Mouse (Mus musculus) CH12.LX (cell line): ENCODE results near the gene Uox. TPM values are rescaled to one million over a fixed set of nuclear protein-coding genes. Genes with fewer than 3 reads are reported as not detected.

Experiments
- DNase-seq: peaks from one replicate; pipeline ENCODE4 v3.0.0-alpha.2; 2013; ENCODE audit errors: extremely low read depth
- H3K27ac ChIP-seq: 2 replicates; pipeline ENCODE4 v1.5.1; 2012; ENCODE audit warnings: low read depth, mild to moderate bottlenecking, control low read depth, moderate library complexity; ENCODE audit not compliant: insufficient read depth
- H3K27me3 ChIP-seq: replicated peaks from 2 replicates; pipeline ENCODE3; 2012; ENCODE audit warnings: inconsistent platforms
- H3K36me3 ChIP-seq, 2 experiments: replicated peaks in 1 of 2; 2 replicates each; pipeline versions ENCODE3 to v1.6.1; 2012; ENCODE audit warnings: inconsistent platforms in 1 of 2, low read length in 1 of 2, mild to moderate bottlenecking in 1 of 2, mixed read lengths in 1 of 2, moderate library complexity in 1 of 2; ENCODE audit not compliant: control insufficient read depth in 1 of 2, insufficient read depth in 1 of 2
- H3K4me1 ChIP-seq, 2 experiments: 2 replicates each; pipeline ENCODE4 v1.6.1; 2012; ENCODE audit warnings: inconsistent platforms in 1 of 2, moderate library complexity in 1 of 2; ENCODE audit not compliant: insufficient read depth in 2 of 2, control insufficient read depth in 1 of 2
- H3K4me2 ChIP-seq: 2 replicates; pipeline ENCODE4 v1.6.1; 2012; ENCODE audit warnings: low read depth, mild to moderate bottlenecking, control low read depth; ENCODE audit not compliant: poor library complexity, insufficient read depth, severe bottlenecking
- H3K4me3 ChIP-seq, 3 experiments: fragments of 150-350 bp in 1 of 3; sonication (generic) in 1 of 3; replicated peaks in 1 of 3; 2 replicates each; pipeline versions ENCODE3 to v1.5.1; 2011 to 2012; ENCODE audit warnings: low read depth in 2 of 3, low read length in 2 of 3, mild to moderate bottlenecking in 2 of 3, moderate library complexity in 2 of 3, control low read depth in 1 of 3, improper control_type of control experiment in 1 of 3, inconsistent platforms in 1 of 3, mixed read lengths in 1 of 3; ENCODE audit not compliant: poor library complexity in 1 of 3
- H3K79me2 ChIP-seq: replicated peaks from 2 replicates; pipeline ENCODE4 v1.6.1; 2012; ENCODE audit warnings: mild to moderate bottlenecking, moderate library complexity; ENCODE audit not compliant: control insufficient read depth, poor library complexity, insufficient read depth, severe bottlenecking; ENCODE audit errors: extremely low read depth
- H3K9ac ChIP-seq: 2 replicates; pipeline ENCODE4 v1.6.1; 2012; ENCODE audit warnings: low read depth, mild to moderate bottlenecking, control low read depth, moderate library complexity; ENCODE audit not compliant: insufficient read depth
- H3K9me3 ChIP-seq: replicated peaks from 2 replicates; pipeline ENCODE3; 2012; ENCODE audit warnings: low read length, inconsistent platforms, mixed read lengths
- BHLHE40 ChIP-seq: IDR thresholded peaks from 2 replicates; pipeline ENCODE4 v1.6.1; 2011; ENCODE audit warnings: mild to moderate bottlenecking, low read depth, low read length, improper control_type of control experiment
- CHD1 ChIP-seq: IDR thresholded peaks from 2 replicates; pipeline ENCODE4 v1.6.1; 2012; ENCODE audit warnings: low read depth, low read length, improper control_type of control experiment, inconsistent platforms
- CTCF ChIP-seq, 2 experiments: IDR thresholded peaks in 1 of 2; conservative IDR thresholded peaks in 1 of 2; 2 replicates each; pipeline ENCODE4 v1.5.1; 2011 to 2012; ENCODE audit warnings: low read depth in 2 of 2, low read length in 2 of 2, improper control_type of control experiment in 1 of 2, inconsistent platforms in 1 of 2, mild to moderate bottlenecking in 1 of 2, moderate library complexity in 1 of 2
- MXI1 ChIP-seq: IDR thresholded peaks from 2 replicates; pipeline ENCODE4 v1.6.1; 2011; ENCODE audit warnings: mild to moderate bottlenecking, low read depth, low read length, improper control_type of control experiment
- POLR2A ChIP-seq: IDR thresholded peaks from 2 replicates; pipeline ENCODE4 v1.6.1; 2011; ENCODE audit warnings: low read depth, mild to moderate bottlenecking, improper control_type of control experiment, low read length
- POLR2AphosphoS2 ChIP-seq: IDR thresholded peaks from 2 replicates; pipeline ENCODE4 v1.6.1; 2011; ENCODE audit warnings: low read depth, low read length, improper control_type of control experiment
- RAD21 ChIP-seq: IDR thresholded peaks from 2 replicates; pipeline ENCODE4 v1.6.1; 2011; ENCODE audit warnings: low read depth, mild to moderate bottlenecking, low read length, improper control_type of control experiment, moderate library complexity
- RCOR1 ChIP-seq: conservative IDR thresholded peaks from 2 replicates; pipeline ENCODE4 v1.6.1; 2012; ENCODE audit warnings: low read depth, mild to moderate bottlenecking, inconsistent platforms, low read length, improper control_type of control experiment
- UBTF ChIP-seq: IDR thresholded peaks from 2 replicates; pipeline ENCODE4 v1.6.1; 2012; ENCODE audit warnings: low read depth, mild to moderate bottlenecking, inconsistent platforms, low read length, improper control_type of control experiment, moderate library complexity
- USF1 ChIP-seq: IDR thresholded peaks from 2 replicates; pipeline ENCODE4 v1.6.1; 2014; ENCODE audit warnings: low read depth, mild to moderate bottlenecking, inconsistent platforms, low read length, improper control_type of control experiment
- USF2 ChIP-seq: conservative IDR thresholded peaks from 2 replicates; pipeline ENCODE4 v1.6.1; 2011; ENCODE audit warnings: low read depth, low read length, improper control_type of control experiment
- ZKSCAN1 ChIP-seq: IDR thresholded peaks from 2 replicates; pipeline ENCODE4 v1.6.1; 2012; ENCODE audit warnings: low read depth, inconsistent platforms, low read length, improper control_type of control experiment, borderline replicate concordance
- ZMIZ1 ChIP-seq: IDR thresholded peaks from 2 replicates; pipeline ENCODE4 v1.6.1; 2012; ENCODE audit warnings: low read depth, mild to moderate bottlenecking, inconsistent platforms, low read length, improper control_type of control experiment
- ZNF384 ChIP-seq: IDR thresholded peaks from 2 replicates; pipeline ENCODE4 v1.6.1; 2012; ENCODE audit warnings: low read depth, low read length, improper control_type of control experiment, inconsistent platforms
- dilution Hi-C: fragments of 300-500 bp; cut with MboI; formaldehyde crosslinking; loops from 2 replicates; pipeline ENCODE4 v1.14.3; 2020; ENCODE audit warnings: low sequenced_read_pairs; ENCODE audit not compliant: extremely low pct_unique_long_range_greater_than_20kb, extremely low pct_ligation_motif_present
- in situ Hi-C: fragments of 300-500 bp; cut with MboI; formaldehyde crosslinking; loops from 3 replicates; pipeline ENCODE4 v1.14.3; 2019; ENCODE audit warnings: low sequenced_read_pairs, low pct_ligation_motif_present, low pct_unique_long_range_greater_than_20kb, mixed read lengths
- polyA plus RNA-seq: library from polyadenylated mRNA; unstranded; fragments of >175 nt; gene quantifications from 2 replicates; pipeline ENCODE4 v1.2.1, GENCODE M21; 2012; ENCODE audit warnings: low read depth; ENCODE audit not compliant: insufficient read length
- total RNA-seq, 2 experiments: library from RNA; depleted of rRNA; stranded (reverse); fragments of 300-350 nt in 1 of 2; fragments of >200 nt in 1 of 2; gene quantifications; 2 replicates each; pipeline ENCODE4 v1.2.3; 2012 to 2014

Uox gene
- total and polyA plus RNA-seq, 3 experiments: not detected

GRCm38 (mm10) chr3:146676193-146676592 is 106.0 kb downstream of the Uox start:
- dilution Hi-C loops: no loop called here
- H3K27me3 ChIP-seq: no peaks in the 10 kb centered on the region
- no peaks in the 10 kb centered on the region for H3K36me3 ChIP-seq
- TF ChIP-seq USF1: peak; percentile 44
- no peak for TF ChIP-seq RCOR1
- no peak for TF ChIP-seq POLR2A
- TF ChIP-seq ZNF384: no peak
- peak; percentile 48 for TF ChIP-seq USF2
- TF ChIP-seq BHLHE40: peak; percentile 74
- DNase-seq: no peak
- H3K9ac ChIP-seq: no peak overlapping the region
- H3K27ac ChIP-seq: no peak overlapping the region
- no peak overlapping the region for H3K4me3 ChIP-seq
- peaks cover 0 to 3% of the 10 kb centered on the region in 2 experiments; a peak in 1 of 4 replicates for H3K4me1 ChIP-seq
- H3K9me3 ChIP-seq: no peaks in the 10 kb centered on the region
- no peak overlapping the region for H3K4me2 ChIP-seq
- in situ Hi-C loops: no loop called here
- no peaks in the 10 kb centered on the region for H3K79me2 ChIP-seq

DNA sequence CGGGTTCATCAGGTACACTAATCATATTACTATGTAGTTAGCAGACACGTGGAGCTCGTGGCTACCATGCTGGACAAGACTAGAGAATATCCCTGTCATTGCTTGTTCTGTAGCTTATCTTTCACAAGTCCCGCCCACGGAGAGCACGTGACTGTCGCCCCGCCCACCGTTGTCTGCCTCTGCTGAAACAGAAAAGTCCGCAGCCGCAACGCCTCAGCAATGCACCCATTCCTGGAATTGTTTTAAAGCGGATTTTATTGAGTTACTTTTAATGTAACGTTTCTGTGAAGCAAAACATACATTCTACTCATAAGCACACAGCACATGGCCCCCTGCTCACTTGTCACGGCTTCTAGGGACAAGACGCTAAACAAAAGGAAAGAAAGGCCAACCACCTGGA is 109.4 kb downstream of the Uox start:
- Histone ChIP-seq H3K4me1 (peaks cover 2 to 3% of the 10 kb centered on the region in 2 experiments; a peak in 2 of 4 replicates), H3K4me2 (no peak overlapping the region), H3K36me3 (no peaks in the 10 kb centered on the region), H3K9me3 (no peaks in the 10 kb centered on the region), H3K27me3 (no peaks in the 10 kb centered on the region), H3K9ac (no peak overlapping the region), H3K79me2 (no peaks in the 10 kb centered on the region), H3K4me3 (no peak overlapping the region)
- in situ Hi-C loops: no loop called here
- DNase-seq: no peak
- peak; percentile 49 for TF ChIP-seq USF1
- TF ChIP-seq USF2: peak; percentile 41
- TF ChIP-seq ZMIZ1: no peak
- TF ChIP-seq CHD1: no peak
- no peak for TF ChIP-seq MXI1
- TF ChIP-seq, all 38 proteins: peak for 2
- dilution Hi-C loops: no loop called here
- H3K27ac ChIP-seq: no peak overlapping the region

- no peak for DNase-seq
- no peak overlapping the region for H3K4me2 ChIP-seq
- H3K9ac ChIP-seq: no peak overlapping the region
- dilution Hi-C loops: no loop called here
- no peaks in the 10 kb centered on the region for H3K36me3 ChIP-seq
- TF ChIP-seq ZKSCAN1 (no peak), CTCF (conservative IDR thresholded peaks at IDR 0.05 in 1 of 2, IDR thresholded peaks at IDR 0.05 in 1 of 2; ENCODE audit: low read depth in 2 of 2, low read length in 2 of 2) (no peak), ZNF384 (no peak), RAD21 (no peak), UBTF (no peak), POLR2AphosphoS2 (no peak), USF1 (no peak)
- peaks cover 2 to 3% of the 10 kb centered on the region in 2 experiments; a peak in 2 of 4 replicates for H3K4me1 ChIP-seq
- no peaks in the 10 kb centered on the region for H3K9me3 ChIP-seq
- H3K27me3 ChIP-seq: no peaks in the 10 kb centered on the region
- H3K27ac ChIP-seq: no peak overlapping the region
- in situ Hi-C loops: no loop called here
- H3K4me3 ChIP-seq: no peak overlapping the region
- H3K79me2 ChIP-seq: no peaks in the 10 kb centered on the region
Measured at GRCm38 (mm10) chr3:146680625-146681024, 110.4 kb downstream of the Uox start.
